In the genomic region with DNA sequence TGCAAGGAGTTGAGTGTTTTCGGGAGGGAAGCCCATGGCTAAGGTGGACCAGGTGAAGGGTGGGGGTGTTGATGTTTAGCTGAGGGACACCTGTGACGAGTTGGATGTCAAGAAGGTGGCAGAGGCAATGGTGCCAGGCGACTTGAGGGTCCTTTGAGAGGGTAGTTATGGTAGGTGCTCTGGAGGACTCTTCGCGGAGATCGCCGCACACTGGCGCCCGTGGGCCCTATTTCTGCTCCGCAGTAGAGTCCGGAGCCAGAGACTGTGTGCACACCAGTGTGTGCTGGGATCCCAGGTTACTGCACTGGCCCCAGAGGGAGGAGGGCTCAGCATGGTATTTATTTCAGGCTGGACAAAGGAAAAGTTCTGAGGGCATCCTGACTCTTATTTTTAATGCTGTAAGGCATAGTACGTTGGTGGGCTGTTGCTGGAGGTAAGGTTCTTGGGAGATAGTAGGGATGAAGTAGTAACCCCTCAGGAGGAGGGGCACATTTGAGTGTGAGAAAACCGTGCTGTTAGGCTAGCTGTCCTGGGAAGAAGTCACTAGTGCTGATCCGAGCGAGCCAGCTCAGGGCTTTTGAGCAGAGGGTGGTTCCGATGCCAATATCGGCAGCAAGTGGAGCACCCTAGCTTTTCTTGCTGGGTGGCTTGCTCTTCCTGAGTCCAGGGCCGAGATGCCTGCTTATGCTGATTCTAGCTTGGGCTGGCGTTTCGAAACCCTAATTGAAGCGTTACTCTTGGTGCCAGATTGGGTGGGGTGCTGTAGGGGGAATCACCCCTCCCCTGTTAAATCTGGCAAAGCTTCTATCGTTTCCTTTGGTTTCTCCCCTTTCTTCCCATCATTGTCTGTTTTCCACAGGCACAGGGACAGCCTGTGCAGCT, we compare ENCODE assay signal across 8 mouse cellular contexts. TPM values are rescaled to one million over a fixed set of nuclear protein-coding genes. Genes with fewer than 3 reads are reported as not detected.
DNase-seq lines count a peak whose midpoint lies in the region; ATAC-seq lines count a peak whose summit lies in the region.

No protein-coding gene starts in this region.

- peaks cover 38% of the 10 kb centered on the region for H3K4me1 ChIP-seq in hindbrain, embryonic 13.5 days (replicated peaks)
- H3K4me1 ChIP-seq in liver, embryonic 11.5 days (replicated peaks; ENCODE audit: control insufficient read depth, insufficient read depth, low read length), result peaks cover 18% of the 10 kb centered on the region

- H3K4me2 ChIP-seq in hindbrain, embryonic 13.5 days, result peak overlapping the region; percentile 93
- H3K4me2 ChIP-seq in liver, embryonic 11.5 days, result peak overlapping the region; percentile 80

- H3K4me3 ChIP-seq in hindbrain, embryonic 13.5 days, result peak overlapping the region; percentile 91
- peak overlapping the region; percentile 87 for H3K4me3 ChIP-seq in liver, embryonic 11.5 days (ENCODE audit: low read depth, low read length)

- H3K27me3 ChIP-seq in hindbrain, embryonic 13.5 days, result no peaks in the 10 kb centered on the region
- no peaks in the 10 kb centered on the region for H3K27me3 ChIP-seq in liver, embryonic 11.5 days (replicated peaks; ENCODE audit: control insufficient read depth, insufficient read depth, low read length)

- peak; percentile 26 for ATAC-seq in hindbrain, embryonic 13.5 days (ENCODE audit: low FRiP score)
- peak; percentile 15; the same call in 1 of the 2 replicates for ATAC-seq in liver, embryonic 11.5 days (replicated peaks; ENCODE audit: low FRiP score)

- H3K9me3 ChIP-seq in hindbrain, embryonic 13.5 days, result no peaks in the 10 kb centered on the region
- no peaks in the 10 kb centered on the region for H3K9me3 ChIP-seq in liver, embryonic 11.5 days (ENCODE audit: control insufficient read depth, low read length)

- peak overlapping the region; percentile 91 for H3K9ac ChIP-seq in hindbrain, embryonic 13.5 days
- H3K9ac ChIP-seq in liver, embryonic 11.5 days (ENCODE audit: low read depth, low read length), result peak overlapping the region; percentile 73

- H3K27ac ChIP-seq in hindbrain, embryonic 13.5 days, result peak overlapping the region; percentile 80
- no peak overlapping the region for H3K27ac ChIP-seq in liver, embryonic 11.5 days (ENCODE audit: low read depth, low read length)

- DNase-seq in adrenal gland, adult 2 months, result peak; percentile 64
- no peak for DNase-seq in adrenal gland, postnatal 10 days
- DNase-seq in urinary bladder, adult 18-20 months (ENCODE audit: low spot score in 2 of 2), result peak; percentile 33 to 43
- DNase-seq in urinary bladder, postnatal 10 days (ENCODE audit: low spot score), result no peak
- DNase-seq in liver, embryonic 11.5 days (ENCODE audit: low spot score), result peak; percentile 49
- peak; percentile 22 for DNase-seq in neural tube, embryonic 10.5 days (ENCODE audit: extremely low spot score, low spot score)
- DNase-seq in MN1 (ENCODE audit: low spot score), result no peak

- peaks cover 34% of the 10 kb centered on the region for H3K36me3 ChIP-seq in hindbrain, embryonic 13.5 days
- peaks cover 7% of the 10 kb centered on the region; the same call in 1 of the 2 replicates for H3K36me3 ChIP-seq in liver, embryonic 11.5 days (ENCODE audit: control insufficient read depth, insufficient read depth, low read length)

- WGBS in hindbrain, embryonic 13.5 days, result 22% methylated on average over 22 of the region's 22 CpGs
- 18% methylated on average over 22 of the region's 22 CpGs for WGBS in liver, embryonic 11.5 days

RNA-seq across cellular contexts. Expression of a gene that starts 0.7 kb away (rescaled TPM):
- total RNA-seq in adrenal gland, adult 2 months (2021), result 100 to 1,000 TPM; 136 to 156 TPM
- 128 and 159 TPM in 2 replicates for polyA plus RNA-seq in adrenal gland, adult 2 months (2012; rRNA removed)
- 100 to 1,000 TPM; 122 to 123 TPM for total RNA-seq in adrenal gland, postnatal 10 days (2021)
- 42.2 and 44.5 TPM in 2 replicates for polyA plus RNA-seq in hindbrain, embryonic 13.5 days (2015; fragmentation: Nextera tagmentation; extraction: Ambion mirVana)
- polyA plus RNA-seq in liver, embryonic 11.5 days (2014; fragmentation: Nextera tagmentation; extraction: Ambion mirVana), result 36.6 and 40.7 TPM in 2 replicates

RNA-seq across cellular contexts. Expression of a gene that starts 26.5 kb away (rescaled TPM):
- total RNA-seq in adrenal gland, adult 2 months (2021), result 10 to 100 TPM in 1 of 2 experiments, 1 to 10 TPM in 1; 7.7 to 12.7 TPM
- 3.7 and 4.6 TPM in 2 replicates for polyA plus RNA-seq in adrenal gland, adult 2 months (2012; rRNA removed)
- 10 to 100 TPM; 11.2 to 16.4 TPM for total RNA-seq in adrenal gland, postnatal 10 days (2021)
- 10.3 and 12.6 TPM in 2 replicates for polyA plus RNA-seq in hindbrain, embryonic 13.5 days (2015; fragmentation: Nextera tagmentation; extraction: Ambion mirVana)
- polyA plus RNA-seq in liver, embryonic 11.5 days (2014; fragmentation: Nextera tagmentation; extraction: Ambion mirVana), result 24.7 and 26.2 TPM in 2 replicates

RNA-seq across cellular contexts. Expression of a gene that starts 26.6 kb away (rescaled TPM):
- 10 to 100 TPM; 51.6 to 75.1 TPM for total RNA-seq in adrenal gland, adult 2 months (2021)
- polyA plus RNA-seq in adrenal gland, adult 2 months (2012; rRNA removed), result 11.7 and 12.2 TPM in 2 replicates
- total RNA-seq in adrenal gland, postnatal 10 days (2021), result 10 to 100 TPM; 41.7 to 43.0 TPM
- polyA plus RNA-seq in hindbrain, embryonic 13.5 days (2015; fragmentation: Nextera tagmentation; extraction: Ambion mirVana), result 212 and 220 TPM in 2 replicates
- 42.6 and 50.5 TPM in 2 replicates for polyA plus RNA-seq in liver, embryonic 11.5 days (2014; fragmentation: Nextera tagmentation; extraction: Ambion mirVana)

Comparison
In these comparisons a context has a peak if more than half of its experiments do, and no peak if none do; other contexts are left out.
1. DNase-seq: peak in adrenal gland, adult 2 months (single experiment), urinary bladder, adult 18-20 months (2 of 2), liver, embryonic 11.5 days (single experiment) and neural tube, embryonic 10.5 days (single experiment); none in adrenal gland, postnatal 10 days (single experiment), urinary bladder, postnatal 10 days (single experiment) and MN1 (single experiment).